ENCODE assay signal across 10 mouse cellular contexts in the genomic region with DNA sequence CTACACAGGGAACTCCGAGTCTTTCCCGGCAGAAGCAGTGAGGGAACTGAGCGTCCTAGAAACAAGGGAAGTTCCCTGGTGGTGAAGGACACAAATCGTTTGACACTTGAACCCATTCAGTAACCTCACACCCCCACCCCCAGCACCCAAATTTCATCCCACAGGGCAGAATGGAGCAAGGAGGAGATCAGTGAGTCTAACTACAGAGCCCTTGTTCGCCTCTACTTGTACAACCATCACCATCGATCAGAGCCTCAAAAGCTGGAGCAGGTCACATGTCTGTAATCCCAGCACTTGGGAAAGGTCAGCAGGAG. TPM values are rescaled to one million over a fixed set of nuclear protein-coding genes. Genes with fewer than 3 reads are reported as not detected.
DNase-seq lines count a peak whose midpoint lies in the region; ATAC-seq and TF ChIP-seq lines count a peak whose summit lies in the region.
"Had no signal": no experiment of that assay in that cellular context is flagged by ENCODE, and none has a peak within 500 bp of the region (broad histone marks: within the 10 kb centered on the region; RNA-seq: fewer than 3 reads in every experiment).

No protein-coding gene starts in this region.

- no peak overlapping the region for H3K4me2 ChIP-seq in forebrain, embryonic 16.5 days (ENCODE audit: low read length)
- peak overlapping the region; percentile 65; the same call in 1 of the 2 replicates for H3K4me2 ChIP-seq in liver, embryonic 15.5 days

- peaks cover 7% of the 10 kb centered on the region for H3K36me3 ChIP-seq in forebrain, embryonic 10.5 days (replicated peaks)
- no peaks in the 10 kb centered on the region for H3K36me3 ChIP-seq in forebrain, embryonic 16.5 days (ENCODE audit: control insufficient read depth, insufficient read depth)
- H3K36me3 ChIP-seq in embryonic facial prominence, embryonic 10.5 days (replicated peaks), result peaks cover 13% of the 10 kb centered on the region
- 0 out of 2 replicates have a peak, but pooled peaks cover 4% of the 10 kb centered on the region for H3K36me3 ChIP-seq in liver, embryonic 15.5 days (replicated peaks)

- peaks cover 28% of the 10 kb centered on the region for H3K27me3 ChIP-seq in forebrain, embryonic 10.5 days (ENCODE audit: poor library complexity, severe bottlenecking)
- 0 out of 2 replicates have a peak, but pooled peaks cover 2% of the 10 kb centered on the region for H3K27me3 ChIP-seq in forebrain, embryonic 16.5 days (replicated peaks; ENCODE audit: control insufficient read depth, insufficient read depth, low read length)
- H3K27me3 ChIP-seq in embryonic facial prominence, embryonic 10.5 days (replicated peaks; ENCODE audit: low read depth, poor library complexity, severe bottlenecking), result peaks cover 6% of the 10 kb centered on the region; the same call in 1 of the 2 replicates
- H3K27me3 ChIP-seq in liver, embryonic 15.5 days, result no peaks in the 10 kb centered on the region

- no peaks in the 10 kb centered on the region for H3K9me3 ChIP-seq in forebrain, embryonic 10.5 days
- no peaks in the 10 kb centered on the region for H3K9me3 ChIP-seq in forebrain, embryonic 16.5 days (ENCODE audit: control insufficient read depth, low read length)
- H3K9me3 ChIP-seq in embryonic facial prominence, embryonic 10.5 days, result no peaks in the 10 kb centered on the region
- no peaks in the 10 kb centered on the region for H3K9me3 ChIP-seq in liver, embryonic 15.5 days (replicated peaks)

- peaks cover 72% of the 10 kb centered on the region for H3K4me1 ChIP-seq in forebrain, embryonic 10.5 days
- H3K4me1 ChIP-seq in forebrain, embryonic 16.5 days (replicated peaks; ENCODE audit: control insufficient read depth, insufficient read depth, low read length), result peaks cover 8% of the 10 kb centered on the region
- H3K4me1 ChIP-seq in embryonic facial prominence, embryonic 10.5 days, result peaks cover 65% of the 10 kb centered on the region
- H3K4me1 ChIP-seq in liver, embryonic 15.5 days (replicated peaks), result peaks cover 49% of the 10 kb centered on the region

- no peak overlapping the region for H3K9ac ChIP-seq in forebrain, embryonic 16.5 days (replicated peaks; ENCODE audit: low read depth, low read length)
- H3K9ac ChIP-seq in liver, embryonic 15.5 days, result no peak overlapping the region

- no peak for ATAC-seq in forebrain, embryonic 16.5 days
- ATAC-seq in liver, embryonic 15.5 days (ENCODE audit: insufficient read depth), result no peak
- ATAC-seq in erythroblast, adult 5-6 weeks (replicated peaks; ENCODE audit: low FRiP score, poor library complexity, severe bottlenecking), result no peak

- H3K4me3 ChIP-seq in forebrain, embryonic 10.5 days, result 0 out of 2 replicates have a peak overlapping the region, but pooled peaks have one; percentile 56
- no peak overlapping the region for H3K4me3 ChIP-seq in forebrain, embryonic 16.5 days (replicated peaks; ENCODE audit: low read length)
- no peak overlapping the region for H3K4me3 ChIP-seq in layer of hippocampus, adult 2 months
- peak overlapping the region; percentile 71 for H3K4me3 ChIP-seq in embryonic facial prominence, embryonic 10.5 days
- no peak overlapping the region for H3K4me3 ChIP-seq in liver, embryonic 15.5 days (replicated peaks)

- WGBS in forebrain, embryonic 10.5 days, result 54% methylated on average over 6 of the region's 6 CpGs
- 67% methylated on average over 6 of the region's 6 CpGs for WGBS in forebrain, embryonic 16.5 days
- 46% methylated on average over 6 of the region's 6 CpGs for WGBS in embryonic facial prominence, embryonic 10.5 days
- WGBS in liver, embryonic 15.5 days (ENCODE audit: insufficient replicate concordance), result 43% methylated on average over 6 of the region's 6 CpGs

- TF ChIP-seq CTCF in layer of hippocampus, adult 2 months (conservative IDR thresholded peaks at IDR 0.05), result no peak

- peak overlapping the region; percentile 81 for H3K27ac ChIP-seq in forebrain, embryonic 10.5 days
- no peak overlapping the region for H3K27ac ChIP-seq in forebrain, embryonic 16.5 days (ENCODE audit: low read length)
- H3K27ac ChIP-seq in layer of hippocampus, adult 2 months, result peak overlapping the region; percentile 65
- peak overlapping the region; percentile 86 for H3K27ac ChIP-seq in embryonic facial prominence, embryonic 10.5 days (replicated peaks)
- H3K27ac ChIP-seq in liver, embryonic 15.5 days (replicated peaks), result peak overlapping the region; percentile 77

- no peak for DNase-seq in forebrain, embryonic 10.5 days (ENCODE audit: extremely low spot score, low spot score)
- DNase-seq in layer of hippocampus, adult 2 months (ENCODE audit: low spot score in 2 of 2), result no peak
- no peak for DNase-seq in layer of hippocampus, adult 9-10 months (ENCODE audit: low spot score)
- no peak for DNase-seq in embryonic facial prominence, embryonic 10.5 days (ENCODE audit: low spot score)
- no peak for DNase-seq in adrenal gland, postnatal 10 days

RNA-seq across cellular contexts. Expression of a gene that starts 0.7 kb away (rescaled TPM):
- 365 and 397 TPM in 2 replicates for polyA plus RNA-seq in forebrain, embryonic 10.5 days (2016; fragmentation: Nextera tagmentation; extraction: Ambion mirVana)
- polyA plus RNA-seq in forebrain, embryonic 16.5 days (2015; fragmentation: Nextera tagmentation; extraction: Ambion mirVana), result 126 and 150 TPM in 2 replicates
- total RNA-seq in layer of hippocampus, adult 2 months (2021), result 10 to 100 TPM; 13.0 to 16.3 TPM
- 602 and 668 TPM in 2 replicates for polyA plus RNA-seq in embryonic facial prominence, embryonic 10.5 days (2016; fragmentation: Nextera tagmentation; extraction: Ambion mirVana)
- 384 and 401 TPM in 2 replicates for polyA plus RNA-seq in liver, embryonic 15.5 days (2015; fragmentation: Nextera tagmentation; extraction: Ambion mirVana)
- total RNA-seq in adrenal gland, postnatal 10 days (2021), result 100 to 1,000 TPM; 418 to 468 TPM
- total RNA-seq in erythroblast, adult 5-6 weeks (2015; ENCODE audit: low replicate concordance), result 133 and 151 TPM in 2 replicates
- total RNA-seq in erythroblast, adult 5-6 weeks (2017; ENCODE audit: low replicate concordance), result 41.4 and 47.4 TPM in 2 replicates

RNA-seq across cellular contexts. Expression of a gene that starts 0.8 kb away (rescaled TPM):
- polyA plus RNA-seq in forebrain, embryonic 10.5 days (2016; fragmentation: Nextera tagmentation; extraction: Ambion mirVana), result 0.33 TPM in 1 of 2 replicates, not detected in the other
- not detected in 2 replicates for polyA plus RNA-seq in forebrain, embryonic 16.5 days (2015; fragmentation: Nextera tagmentation; extraction: Ambion mirVana)
- not detected for total RNA-seq in layer of hippocampus, adult 2 months (2021)
- 0.52 TPM in 1 of 2 replicates, not detected in the other for polyA plus RNA-seq in embryonic facial prominence, embryonic 10.5 days (2016; fragmentation: Nextera tagmentation; extraction: Ambion mirVana)
- not detected in 2 replicates for polyA plus RNA-seq in liver, embryonic 15.5 days (2015; fragmentation: Nextera tagmentation; extraction: Ambion mirVana)
- total RNA-seq in adrenal gland, postnatal 10 days (2021), result not detected
- not detected in 2 replicates for total RNA-seq in erythroblast, adult 5-6 weeks (2015; ENCODE audit: low replicate concordance)
- total RNA-seq in erythroblast, adult 5-6 weeks (2017; ENCODE audit: low replicate concordance), result not detected in 2 replicates
- total RNA-seq: adrenal gland, adult 2 months; gastrocnemius, postnatal 14 days had no signal
- polyA plus RNA-seq: adrenal gland, adult 2 months had no signal

RNA-seq across cellular contexts. Expression of a gene that starts 6.4 kb away (rescaled TPM):
- polyA plus RNA-seq in forebrain, embryonic 10.5 days (2016; fragmentation: Nextera tagmentation; extraction: Ambion mirVana), result 2.0 TPM in 2 replicates
- polyA plus RNA-seq in forebrain, embryonic 16.5 days (2015; fragmentation: Nextera tagmentation; extraction: Ambion mirVana), result 0.38 and 2.1 TPM in 2 replicates
- not detected for total RNA-seq in layer of hippocampus, adult 2 months (2021)
- 2.9 and 3.8 TPM in 2 replicates for polyA plus RNA-seq in embryonic facial prominence, embryonic 10.5 days (2016; fragmentation: Nextera tagmentation; extraction: Ambion mirVana)
- 0.39 and 0.68 TPM in 2 replicates for polyA plus RNA-seq in liver, embryonic 15.5 days (2015; fragmentation: Nextera tagmentation; extraction: Ambion mirVana)
- total RNA-seq in adrenal gland, postnatal 10 days (2021), result 1 to 10 TPM; 1.4 to 3.3 TPM
- not detected in 2 replicates for total RNA-seq in erythroblast, adult 5-6 weeks (2015; ENCODE audit: low replicate concordance)
- total RNA-seq in erythroblast, adult 5-6 weeks (2017; ENCODE audit: low replicate concordance), result 1.5 TPM in 1 of 2 replicates, not detected in the other
- total RNA-seq: gastrocnemius, postnatal 14 days had no signal

RNA-seq across cellular contexts. Expression of a gene that starts 10.5 kb away (rescaled TPM):
- polyA plus RNA-seq in forebrain, embryonic 10.5 days (2016; fragmentation: Nextera tagmentation; extraction: Ambion mirVana), result 3.7 and 4.1 TPM in 2 replicates
- 9.0 and 11.2 TPM in 2 replicates for polyA plus RNA-seq in forebrain, embryonic 16.5 days (2015; fragmentation: Nextera tagmentation; extraction: Ambion mirVana)
- total RNA-seq in layer of hippocampus, adult 2 months (2021), result 1 to 10 TPM; 1.9 to 2.9 TPM
- 8.7 and 13.4 TPM in 2 replicates for polyA plus RNA-seq in embryonic facial prominence, embryonic 10.5 days (2016; fragmentation: Nextera tagmentation; extraction: Ambion mirVana)
- polyA plus RNA-seq in liver, embryonic 15.5 days (2015; fragmentation: Nextera tagmentation; extraction: Ambion mirVana), result 21.3 TPM in 2 replicates
- total RNA-seq in adrenal gland, postnatal 10 days (2021), result 10 to 100 TPM; 12.2 to 12.4 TPM
- 31.8 and 47.3 TPM in 2 replicates for total RNA-seq in erythroblast, adult 5-6 weeks (2015; ENCODE audit: low replicate concordance)
- total RNA-seq in erythroblast, adult 5-6 weeks (2017; ENCODE audit: low replicate concordance), result 0.70 and 11.8 TPM in 2 replicates

RNA-seq across cellular contexts. Expression of a gene that starts 15.3 kb away (rescaled TPM):
- 14.2 and 14.5 TPM in 2 replicates for polyA plus RNA-seq in forebrain, embryonic 10.5 days (2016; fragmentation: Nextera tagmentation; extraction: Ambion mirVana)
- 8.9 and 10.1 TPM in 2 replicates for polyA plus RNA-seq in forebrain, embryonic 16.5 days (2015; fragmentation: Nextera tagmentation; extraction: Ambion mirVana)
- 1 to 10 TPM; 4.0 to 7.1 TPM for total RNA-seq in layer of hippocampus, adult 2 months (2021)
- polyA plus RNA-seq in embryonic facial prominence, embryonic 10.5 days (2016; fragmentation: Nextera tagmentation; extraction: Ambion mirVana), result 13.5 and 14.3 TPM in 2 replicates
- 6.0 and 6.6 TPM in 2 replicates for polyA plus RNA-seq in liver, embryonic 15.5 days (2015; fragmentation: Nextera tagmentation; extraction: Ambion mirVana)
- 10 to 100 TPM; 31.6 to 37.2 TPM for total RNA-seq in adrenal gland, postnatal 10 days (2021)
- total RNA-seq in erythroblast, adult 5-6 weeks (2015; ENCODE audit: low replicate concordance), result 0.38 and 3.8 TPM in 2 replicates
- total RNA-seq in erythroblast, adult 5-6 weeks (2017; ENCODE audit: low replicate concordance), result 1.5 and 3.3 TPM in 2 replicates

Comparison
In these comparisons a context has a peak if more than half of its experiments do, and no peak if none do; other contexts are left out.
1. H3K4me3 ChIP-seq: peak in forebrain, embryonic 10.5 days (single experiment) and embryonic facial prominence, embryonic 10.5 days (single experiment); none in forebrain, embryonic 16.5 days (single experiment), layer of hippocampus, adult 2 months (single experiment) and liver, embryonic 15.5 days (single experiment).